Mouse (Mus musculus) forelimb bud, embryonic 11.5 days (tissue): ENCODE measurements at regions not wholly inside any gene's neighbourhood (a gene's known extent, or its start where the extent isn't known, plus 50 kb on each side); places are given as distances from the start of the nearest gene placed in this dataset.

ENCODE experiments used
- DNase-seq: peaks from one replicate; pipeline ENCODE4 v3.0.0-alpha.2; 2012; ENCODE audit warnings: low read depth, low spot score

DNA sequence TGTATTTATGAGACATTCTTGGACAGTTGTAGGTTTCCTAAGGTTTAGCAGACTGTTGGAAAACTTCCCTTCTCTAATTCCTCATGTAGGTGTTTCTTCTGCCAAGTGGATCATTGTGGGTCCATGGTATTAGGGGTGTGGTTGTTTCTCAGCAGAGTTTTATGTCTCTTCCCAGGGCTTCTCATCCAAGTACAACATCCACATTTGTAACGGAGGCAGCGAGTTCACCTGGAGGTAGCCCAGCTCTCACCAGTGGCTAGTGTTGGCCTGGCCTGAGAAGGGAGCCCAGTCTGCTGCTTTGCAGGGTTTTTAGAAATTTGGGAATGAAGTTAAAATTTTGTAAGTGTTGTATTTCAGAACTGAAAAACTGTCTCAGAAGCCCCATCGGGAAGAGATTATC, 122.4 kb downstream of the Wnt5a start:
- DNase-seq: no peak

DNA sequence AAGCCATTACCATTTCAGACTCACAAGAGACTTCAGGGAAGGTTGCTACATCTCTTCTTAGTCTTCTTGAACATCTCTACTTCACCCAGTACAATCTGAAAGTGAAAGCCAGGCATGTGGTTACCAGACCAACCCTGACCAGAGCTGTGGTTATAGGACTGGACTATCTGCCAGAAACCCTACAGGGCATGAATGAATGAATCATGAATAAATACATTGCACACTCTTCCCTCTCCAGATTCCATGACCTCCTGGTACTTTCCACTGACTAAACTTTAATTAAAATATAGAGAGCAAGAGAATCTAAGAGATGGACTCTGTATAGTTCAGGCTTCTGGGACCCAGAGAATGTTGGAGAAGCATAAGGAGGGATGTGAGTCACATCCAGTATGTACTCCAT, 130.6 kb downstream of the Wnt5a start:
- no peak for DNase-seq

DNA sequence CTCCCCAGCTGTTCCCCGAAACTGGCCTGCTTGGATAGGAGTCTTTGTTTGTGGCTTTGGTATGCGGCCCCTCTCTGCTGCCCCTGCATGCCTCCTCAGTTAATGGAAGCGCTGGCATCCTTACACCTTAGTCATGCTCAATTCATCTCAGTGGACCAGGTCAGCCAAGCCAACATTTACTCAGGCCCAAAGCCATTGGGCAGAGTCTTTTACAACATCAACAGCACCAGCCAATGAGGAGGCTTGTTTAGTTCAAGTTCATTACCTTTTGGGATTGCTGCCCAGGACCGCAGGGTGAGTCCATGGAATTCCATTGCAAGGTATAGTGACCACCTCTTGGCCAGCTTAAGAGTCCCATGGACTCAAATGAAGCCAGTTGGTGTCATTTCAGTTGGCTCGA, 134.5 kb downstream of the Wnt5a start:
- DNase-seq: no peak

DNA sequence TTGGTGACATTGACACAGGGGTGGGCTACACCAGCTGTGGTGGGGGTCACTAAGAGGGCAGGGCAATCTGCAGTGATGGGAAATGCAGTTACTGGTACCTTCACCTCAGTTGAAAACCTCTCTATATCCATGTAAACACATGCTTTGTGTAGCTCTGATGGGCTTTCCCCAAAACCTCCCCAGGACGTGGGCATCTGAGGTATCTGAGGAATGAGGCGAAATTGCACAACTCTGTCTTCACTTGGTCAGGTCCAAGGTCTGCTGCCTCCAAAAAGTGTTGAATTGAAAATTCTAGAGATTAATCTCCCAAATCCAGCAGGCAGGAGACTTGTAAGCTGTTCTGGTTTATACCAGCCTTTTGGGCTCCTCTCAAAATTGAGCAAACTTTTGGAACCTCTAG, 141.3 kb downstream of the Wnt5a start:
- no peak for DNase-seq

DNA sequence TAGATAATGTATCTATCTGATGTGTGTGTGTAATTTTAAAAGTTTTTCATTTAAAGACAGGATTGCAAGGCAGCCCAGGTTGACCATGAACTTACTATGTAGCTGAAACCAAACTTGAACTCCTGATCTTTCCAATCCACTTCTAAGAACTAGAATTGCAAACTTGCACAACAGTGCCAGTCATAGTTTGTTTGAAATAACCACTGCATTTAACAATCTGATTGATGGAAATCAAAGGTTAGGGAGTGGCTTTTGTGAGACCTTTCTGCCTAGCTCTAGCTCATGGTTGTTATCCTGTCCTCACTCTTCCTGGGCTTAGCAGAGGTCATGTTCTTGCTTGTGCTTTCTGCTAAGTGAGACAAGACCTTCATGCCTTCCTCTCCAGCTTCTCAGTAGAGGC, 144.9 kb downstream of the Wnt5a start:
- DNase-seq: no peak

DNA sequence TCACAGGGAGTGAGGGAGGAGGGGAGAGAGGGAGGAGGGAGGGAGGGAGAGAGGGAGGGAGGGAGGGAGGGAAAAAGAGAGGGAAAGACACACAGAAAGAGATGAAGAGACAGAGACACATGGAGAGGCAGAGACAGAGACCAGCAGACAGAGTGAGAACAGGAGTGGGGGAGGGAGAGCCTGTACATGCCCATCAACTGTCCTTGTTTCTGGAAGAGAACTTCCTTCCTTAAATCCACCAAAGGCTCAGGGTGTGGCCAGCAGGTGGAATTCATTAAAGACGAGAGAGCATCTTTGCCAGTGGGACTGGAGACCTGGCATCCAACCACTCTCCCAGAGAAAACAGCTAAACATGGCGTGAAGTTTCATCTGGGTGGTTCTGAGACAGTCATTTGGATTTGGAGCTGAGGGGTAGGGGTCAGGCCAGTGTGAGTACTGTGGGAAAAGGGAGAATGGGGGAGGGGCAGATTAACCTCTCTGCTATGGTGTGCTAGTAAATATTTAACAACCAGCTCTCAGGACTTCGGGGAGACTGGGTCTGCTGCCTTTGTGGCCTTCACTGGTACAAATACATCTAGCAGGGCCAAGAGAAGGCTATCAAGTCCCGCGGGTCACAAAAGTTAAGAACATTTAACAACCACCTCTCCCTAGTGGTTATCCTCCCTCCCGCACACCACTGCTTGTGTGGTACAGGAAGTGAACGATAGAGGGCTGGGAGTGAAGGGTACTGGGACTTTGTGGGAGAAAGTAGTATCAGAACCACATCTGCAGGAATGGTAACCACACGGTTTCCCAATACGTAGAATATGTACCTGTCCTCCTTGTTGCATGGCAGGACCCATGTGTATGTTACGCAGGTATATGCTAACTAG, 148.7 kb downstream of the Wnt5a start:
- DNase-seq: no peak

DNA sequence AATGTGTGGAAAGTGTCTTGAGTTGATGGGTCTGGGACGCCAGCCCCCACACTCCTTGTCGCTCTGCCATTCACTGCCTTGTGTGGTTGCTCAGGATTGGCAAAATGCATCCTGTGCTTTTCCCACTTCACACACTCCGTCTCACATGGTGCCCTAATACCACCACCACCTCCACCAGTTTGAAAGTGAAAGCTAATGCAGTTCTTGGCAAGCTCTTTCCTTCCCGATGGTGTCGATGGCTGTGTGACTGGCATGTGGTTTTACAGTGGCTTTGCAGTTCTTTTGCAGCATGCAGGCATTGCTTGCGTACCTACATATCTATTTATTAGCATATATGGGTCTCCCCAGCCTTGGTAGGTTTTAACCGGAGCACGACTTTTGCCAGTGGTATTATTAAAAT, 152.7 kb downstream of the Wnt5a start:
- DNase-seq: no peak

DNA sequence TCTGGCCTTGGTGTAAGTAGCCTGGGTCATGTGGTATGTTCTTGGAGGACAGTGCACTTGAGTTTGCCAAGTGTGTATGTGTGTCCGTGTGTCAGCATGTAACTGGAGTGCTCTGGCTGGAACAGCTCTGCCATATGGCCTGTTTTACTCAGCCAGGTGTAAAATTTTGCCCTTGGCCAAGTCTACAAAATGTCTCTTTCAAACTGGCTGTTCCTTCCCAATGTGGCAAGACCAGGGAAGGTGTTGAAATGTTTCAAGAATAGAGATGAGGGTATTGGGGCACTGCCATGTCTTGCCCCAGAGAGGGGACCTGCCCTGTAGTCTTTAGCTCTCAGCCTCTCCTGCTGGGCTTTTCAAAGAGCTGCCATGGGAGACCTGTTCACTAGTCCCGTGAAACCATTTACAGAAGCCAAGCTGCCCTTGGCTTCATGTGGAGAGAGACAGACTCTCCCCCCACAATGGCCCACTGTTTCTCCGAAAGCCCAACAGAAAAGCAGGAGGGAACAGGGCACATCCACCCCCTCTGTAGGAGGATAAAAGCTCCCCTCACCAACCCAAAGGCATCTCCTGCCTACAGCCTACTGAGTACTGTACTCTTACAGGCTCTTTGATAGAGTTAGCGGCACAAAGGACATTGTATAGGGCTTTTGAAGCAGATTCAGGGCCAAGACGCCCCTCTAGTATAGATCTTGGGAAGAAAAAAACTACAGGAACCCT, 156.5 kb downstream of the Wnt5a start:
- no peak for DNase-seq

DNA sequence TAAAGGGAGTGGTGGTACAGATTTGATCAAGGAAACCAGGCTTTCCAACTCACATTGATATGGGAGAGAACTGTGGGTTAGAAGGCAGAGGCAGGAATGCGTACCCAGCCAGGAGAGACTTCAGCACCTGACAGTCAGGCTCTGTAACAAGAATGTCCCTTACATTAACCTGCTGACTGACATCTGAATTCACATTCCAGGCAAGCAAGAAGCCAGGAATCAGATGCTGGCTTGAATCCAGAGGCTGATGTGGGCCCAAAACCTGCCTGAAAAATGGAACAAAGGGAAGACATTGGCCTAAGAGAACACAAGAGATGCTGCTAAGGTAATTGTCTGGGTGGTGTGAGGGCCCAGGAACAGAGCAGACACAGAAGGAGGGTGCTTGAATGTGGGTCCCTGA, 158.8 kb downstream of the Wnt5a start:
- DNase-seq: no peak

DNA sequence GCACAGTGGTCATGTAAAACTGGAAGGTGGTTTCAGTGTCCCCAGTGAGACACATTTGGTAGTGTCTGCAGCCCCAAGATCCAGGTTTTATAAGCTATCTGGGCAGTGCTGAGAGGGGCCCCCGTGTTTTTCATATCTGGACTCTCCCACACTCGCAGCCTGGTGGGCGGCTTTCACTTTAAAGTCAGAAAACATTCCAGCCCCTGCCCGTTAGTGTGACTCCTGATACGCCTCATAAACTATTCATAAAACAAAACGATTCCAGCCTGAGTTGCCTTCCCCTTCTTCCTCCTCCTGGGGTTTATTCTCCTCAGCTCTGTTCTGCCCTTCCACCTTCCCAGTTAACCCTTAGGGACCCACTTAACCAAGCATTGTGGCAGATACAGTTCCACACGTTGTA, 159.6 kb downstream of the Wnt5a start:
- DNase-seq: peak; percentile 57

DNA sequence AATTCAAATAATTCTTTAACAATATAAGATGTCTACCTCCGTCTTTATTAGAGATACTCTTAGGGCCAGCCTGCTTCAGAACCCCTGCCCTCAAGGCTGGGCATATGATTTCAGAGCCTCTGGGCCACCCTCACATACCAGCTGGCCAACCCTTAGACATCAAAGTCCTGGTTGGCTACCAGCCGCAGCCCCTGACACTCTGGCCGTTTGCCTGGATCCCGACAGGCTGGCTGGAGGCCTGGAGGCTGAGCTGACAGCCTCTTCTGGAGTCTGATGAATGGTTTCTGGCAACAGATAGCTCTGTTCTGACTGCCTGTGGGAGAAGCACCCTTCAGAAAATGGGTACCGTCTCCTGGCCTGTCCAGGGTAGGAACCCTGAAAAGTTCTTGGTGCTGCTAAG, 170.9 kb downstream of the Wnt5a start:
- no peak for DNase-seq

DNA sequence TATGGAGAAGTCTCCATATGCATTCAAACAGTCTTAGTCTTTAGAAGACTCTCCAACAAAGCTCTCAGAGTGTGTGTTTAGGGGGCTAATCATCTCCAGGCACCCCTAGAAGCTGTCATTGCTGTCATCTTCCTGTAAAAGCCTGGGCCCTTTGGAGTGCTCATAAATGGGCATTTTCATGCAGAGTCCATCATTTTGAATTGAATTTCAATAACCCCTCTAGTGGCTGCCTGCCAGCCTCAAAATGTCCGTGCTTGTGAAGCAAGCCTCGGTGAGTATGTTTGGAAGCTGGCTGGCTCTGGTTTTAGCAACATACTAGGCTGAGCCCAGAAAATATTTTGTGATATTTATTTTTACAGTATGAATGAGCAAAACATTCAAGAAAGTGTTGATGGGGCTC, 195.2 kb downstream of the Wnt5a start:
- no peak for DNase-seq

DNA sequence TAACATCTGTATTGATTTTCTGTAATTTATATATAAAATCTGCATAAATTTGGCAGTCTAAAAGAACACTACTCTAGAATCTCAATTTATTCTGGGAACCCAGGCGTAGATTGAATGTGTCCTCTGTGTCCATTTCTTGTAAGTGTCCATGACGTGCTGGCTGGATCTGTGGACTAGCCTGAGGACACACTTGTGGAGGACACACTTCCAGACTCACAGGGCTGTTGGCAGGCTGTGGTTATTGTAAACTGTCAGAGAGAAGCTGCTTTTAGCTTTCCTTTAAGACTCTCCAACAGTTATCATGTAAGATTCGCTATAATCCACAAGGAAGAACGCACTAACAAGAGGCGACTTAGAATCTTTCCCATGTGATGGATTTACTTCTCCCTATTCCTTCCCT, 200.2 kb downstream of the Wnt5a start:
- no peak for DNase-seq

DNA sequence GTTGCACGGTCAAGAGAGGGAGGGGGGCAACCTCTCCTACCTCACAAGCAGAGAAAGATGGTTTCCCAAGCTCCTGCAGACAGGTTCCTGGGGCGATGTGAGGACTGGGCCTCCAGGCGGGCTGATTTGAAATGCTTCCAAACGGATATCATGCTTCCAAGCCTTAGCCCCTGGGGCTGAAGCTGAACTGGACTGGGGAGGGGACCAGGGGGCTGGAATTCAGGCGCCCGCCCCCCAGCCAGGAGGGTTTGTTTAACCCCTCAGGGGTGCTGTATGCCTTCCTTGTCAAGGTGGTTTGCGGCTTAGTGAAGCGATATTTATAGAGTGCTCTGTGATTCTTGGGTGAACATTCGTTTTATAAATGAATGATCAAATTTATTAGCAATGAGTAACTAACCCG, 210.0 kb downstream of the Wnt5a start:
- DNase-seq: no peak

DNA sequence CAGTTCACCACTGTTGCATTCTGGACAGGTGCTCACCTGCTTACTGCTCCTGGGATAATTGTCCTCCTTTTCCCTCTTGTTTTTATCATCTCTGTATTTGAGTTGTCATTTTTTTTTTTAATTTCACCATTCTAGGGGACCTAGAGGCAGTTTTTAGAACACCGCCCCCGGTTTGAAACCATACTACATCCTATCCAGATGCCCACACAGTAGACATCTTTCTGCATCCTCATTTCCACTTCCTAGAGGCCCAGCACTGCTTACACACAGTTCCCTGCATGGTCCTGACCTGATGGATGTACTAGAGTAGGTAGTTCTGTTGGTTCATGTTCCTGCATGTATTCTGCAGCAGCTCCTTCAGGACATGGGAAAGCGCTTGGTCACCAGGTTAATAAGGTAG, 216.0 kb downstream of the Wnt5a start:
- DNase-seq: no peak

DNA sequence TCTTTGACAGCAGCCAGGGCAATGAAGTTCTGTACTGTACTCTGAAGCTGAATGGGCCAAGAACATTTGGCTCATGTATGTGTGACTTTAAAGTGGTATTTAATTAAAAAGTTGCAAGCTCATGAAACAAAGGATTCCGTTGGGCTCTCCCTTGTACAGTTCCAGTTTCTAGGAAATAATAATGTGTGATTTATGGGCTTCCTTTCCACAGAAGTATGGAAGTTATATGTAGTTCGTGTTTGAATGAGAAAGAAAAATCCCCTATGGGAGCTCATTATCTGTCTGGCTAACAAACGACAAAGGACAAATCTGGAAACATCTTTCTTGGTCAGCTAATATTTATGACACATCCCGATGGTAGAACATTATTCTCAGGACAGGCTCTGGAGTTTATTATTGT, 221.1 kb downstream of the Wnt5a start:
- no peak for DNase-seq

DNA sequence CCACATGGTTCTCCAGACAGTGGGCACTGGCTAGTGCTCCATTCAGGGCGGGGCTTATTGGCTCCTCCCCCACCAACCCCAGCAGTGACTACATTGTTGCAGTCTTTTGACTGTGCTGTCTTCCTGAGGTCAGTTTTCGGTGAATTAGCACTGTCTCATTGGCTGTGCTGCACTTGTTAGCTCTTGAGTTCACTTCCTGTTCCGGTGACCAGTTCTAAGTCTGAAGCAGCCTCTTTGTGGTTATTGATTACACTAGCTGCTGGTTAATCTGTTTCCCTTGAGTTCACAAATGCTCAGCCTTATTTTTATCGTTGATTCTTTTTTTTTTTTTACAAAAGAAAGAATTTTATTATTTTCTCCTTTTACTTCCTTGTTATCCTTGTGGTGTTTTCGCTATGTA, 228.9 kb downstream of the Wnt5a start:
- DNase-seq: no peak

DNA sequence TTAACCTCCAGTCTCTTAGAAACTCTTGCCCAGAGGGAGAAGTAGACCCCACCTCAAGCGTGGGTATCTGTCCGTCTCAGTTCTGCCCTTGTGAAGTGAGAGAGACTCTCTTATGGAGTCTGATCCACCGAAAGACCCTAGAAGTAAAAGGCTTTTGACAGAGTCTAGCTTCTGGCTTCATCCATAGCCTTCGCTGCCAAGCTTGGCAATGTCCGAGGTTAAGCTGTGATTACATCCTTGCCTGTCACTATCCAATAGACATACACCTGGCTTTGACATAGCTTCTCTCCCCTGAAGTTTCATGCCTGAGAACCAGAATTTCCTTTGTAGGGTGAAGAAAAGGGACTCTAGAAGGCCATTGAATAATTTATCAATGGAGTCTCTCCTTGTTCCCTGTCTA, 230.9 kb downstream of the Wnt5a start:
- DNase-seq: no peak

DNA sequence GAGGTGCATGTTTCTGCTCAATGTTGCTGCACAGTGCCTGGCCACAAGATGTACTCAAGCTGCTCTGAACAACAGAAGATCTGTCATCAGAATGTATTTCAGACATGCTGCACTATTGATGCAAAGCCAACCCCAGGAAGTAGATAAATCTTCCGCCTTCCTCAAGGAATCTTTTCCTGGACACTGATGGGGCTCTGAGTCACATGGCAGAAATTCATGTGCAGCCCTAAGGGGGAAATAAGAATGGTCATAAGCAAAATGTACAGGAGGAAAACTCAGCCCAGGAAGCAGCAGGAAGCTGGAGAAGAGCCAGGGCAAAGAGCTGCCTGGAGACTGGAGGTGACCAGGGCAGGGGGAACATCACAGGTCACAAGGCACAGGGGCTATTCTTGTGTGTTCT, 235.5 kb downstream of the Wnt5a start:
- DNase-seq: no peak

DNA sequence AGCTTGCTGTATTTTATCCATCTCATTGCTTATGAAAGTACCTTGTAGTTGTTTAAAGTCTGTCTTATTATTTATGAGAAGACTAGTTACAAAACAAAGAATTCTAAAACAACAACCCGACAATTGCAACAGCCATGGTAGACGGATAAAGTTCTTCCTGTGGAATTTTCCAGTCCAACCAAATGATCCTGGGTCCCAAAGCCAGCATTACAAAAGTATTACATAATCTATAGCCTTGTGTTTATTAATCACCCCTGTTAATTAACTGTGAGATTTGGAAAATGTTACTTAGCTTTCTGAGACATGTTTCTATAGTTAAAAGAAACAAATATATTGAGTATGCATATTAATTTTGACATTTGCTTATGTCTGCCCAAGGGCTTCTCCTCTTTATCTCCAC, 236.9 kb downstream of the Wnt5a start:
- no peak for DNase-seq

DNA sequence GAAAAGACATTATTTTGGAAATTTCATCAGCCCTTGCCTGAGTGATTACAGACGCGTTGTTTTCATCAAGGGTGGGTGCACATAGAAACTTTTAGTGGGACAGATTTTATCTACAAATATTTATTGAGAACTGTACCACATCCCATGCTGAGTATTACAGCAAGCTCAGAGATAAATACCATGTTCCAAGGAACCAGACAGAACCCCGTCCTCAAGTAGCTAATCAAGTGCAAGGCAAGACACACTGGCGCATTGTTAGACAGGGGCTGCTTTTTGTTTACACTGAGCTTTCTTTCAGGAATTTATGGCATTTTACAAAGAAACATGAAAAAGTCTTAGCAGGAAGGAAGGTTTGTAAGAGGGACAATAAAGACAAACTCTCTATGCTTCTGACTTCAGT, 239.1 kb downstream of the Wnt5a start:
- no peak for DNase-seq

DNA sequence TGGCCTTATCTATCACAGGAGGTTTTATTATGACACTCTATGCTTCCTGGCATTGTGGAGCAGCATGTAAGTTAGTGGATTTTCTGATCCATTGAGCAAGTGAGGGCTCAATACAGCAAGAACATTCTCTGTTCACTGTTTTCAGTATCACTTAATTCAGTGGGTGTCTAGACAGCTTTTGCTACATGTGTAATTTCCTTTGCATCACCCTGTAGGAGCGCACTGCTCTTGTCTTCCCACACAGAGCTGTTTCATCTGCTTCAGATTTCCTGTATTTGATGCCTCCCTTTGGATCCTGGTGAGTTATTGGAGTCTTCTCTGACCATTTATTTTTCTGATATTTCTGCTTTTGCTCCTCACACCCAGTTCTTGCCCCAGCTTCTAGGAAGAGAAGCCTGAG, 245.8 kb downstream of the Wnt5a start:
- DNase-seq: no peak

DNA sequence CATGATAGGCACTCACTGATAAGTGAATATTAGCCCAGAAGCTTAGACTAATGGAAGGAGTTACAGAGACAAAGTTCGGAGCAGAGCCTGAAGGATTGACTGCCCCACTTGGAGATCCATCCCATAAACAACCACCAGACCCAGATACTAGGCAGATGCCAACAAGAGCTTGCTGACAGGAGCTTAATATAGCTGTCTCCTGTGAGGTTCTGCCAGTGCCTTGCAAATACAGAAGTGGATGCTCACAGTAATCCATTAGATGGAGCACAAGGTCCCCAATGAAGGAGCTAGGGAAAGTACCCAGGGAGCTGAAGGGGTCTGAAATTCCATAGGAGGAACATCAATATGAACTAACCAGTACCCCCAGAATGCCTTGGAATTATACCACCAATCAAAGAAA, 252.8 kb upstream of the Lrtm1 start:
- DNase-seq: no peak
